Mouse (Mus musculus): ENCODE results near the gene Iqub. TPM values are rescaled to one million over a fixed set of nuclear protein-coding genes. Genes with fewer than 3 reads are reported as not detected.

The Iqub gene
- polyA plus RNA-seq, 1 experiment from 2014 or later = 0.40 TPM

DNA sequence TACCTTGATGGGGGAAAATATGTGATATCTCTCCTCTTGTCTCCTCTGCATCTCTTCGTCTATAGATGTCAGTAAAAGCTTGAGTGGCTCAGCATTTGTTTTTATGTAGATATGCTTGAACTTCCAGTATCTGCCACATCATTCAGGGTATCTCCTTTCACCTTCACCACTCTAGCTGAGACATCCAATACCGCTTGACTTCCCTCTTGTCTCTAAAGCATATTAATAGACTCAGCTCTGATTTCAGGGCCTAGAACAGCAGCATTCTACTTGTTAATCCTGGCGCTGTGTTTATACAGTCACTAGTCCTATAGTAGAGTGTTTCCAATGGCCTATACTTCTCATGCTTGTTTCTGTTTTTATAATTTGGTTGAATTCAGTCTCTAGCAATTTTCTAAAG lies 17.9 kb upstream of the Iqub start:
- no peak overlapping the region for H3K27ac ChIP-seq (ENCODE audit: poor library complexity, severe bottlenecking)
- ATAC-seq (ENCODE audit: insufficient number of reproducible peaks, low FRiP score) = no peak
- WGBS = 41% methylated on average over 3 of the region's 3 CpGs
- peaks cover 23% of the 10 kb centered on the region for H3K4me1 ChIP-seq (replicated peaks)
- no peak overlapping the region for H3K9ac ChIP-seq
- H3K9me3 ChIP-seq (replicated peaks) = no peaks in the 10 kb centered on the region
- H3K4me2 ChIP-seq = no peak overlapping the region
- no peak overlapping the region for H3K4me3 ChIP-seq
- no peaks in the 10 kb centered on the region for H3K27me3 ChIP-seq (replicated peaks)
- no peaks in the 10 kb centered on the region for H3K36me3 ChIP-seq

- Histone ChIP-seq H3K4me2 (peak overlapping the region; percentile 59), H3K36me3 (no peaks in the 10 kb centered on the region), H3K9ac (peak overlapping the region; percentile 30; the same call in 1 of the 2 replicates), H3K9me3 (replicated peaks) (no peaks in the 10 kb centered on the region), H3K27ac (ENCODE audit: poor library complexity, severe bottlenecking) (peak overlapping the region; percentile 71), H3K27me3 (replicated peaks) (no peaks in the 10 kb centered on the region), H3K4me1 (replicated peaks) (peaks cover 31% of the 10 kb centered on the region), H3K4me3 (peak overlapping the region; percentile 27)
- WGBS = 30% methylated on average over 11 of the region's 11 CpGs
- 0 out of 2 replicates have a peak, but pooled peaks have one; percentile 33 for ATAC-seq (ENCODE audit: insufficient number of reproducible peaks, low FRiP score)
These were observed 16.0 kb upstream of the Iqub start for GRCm38 (mm10) chr6:24530711-24531420.

GRCm38 (mm10) chr6:24530166-24530565 lies 15.3 kb upstream of the Iqub start:
- H3K4me2 ChIP-seq = peak overlapping the region; percentile 59
- peak overlapping the region; percentile 66; the same call in 1 of the 2 replicates for H3K27ac ChIP-seq (ENCODE audit: poor library complexity, severe bottlenecking)
- H3K4me1 ChIP-seq (replicated peaks) = peaks cover 34% of the 10 kb centered on the region
- ATAC-seq (ENCODE audit: insufficient number of reproducible peaks, low FRiP score) = 0 out of 2 replicates have a peak, but pooled peaks have one; percentile 9
- H3K9ac ChIP-seq = no peak overlapping the region
- H3K36me3 ChIP-seq = no peaks in the 10 kb centered on the region
- no peaks in the 10 kb centered on the region for H3K9me3 ChIP-seq (replicated peaks)
- H3K4me3 ChIP-seq = peak overlapping the region; percentile 27
- no peaks in the 10 kb centered on the region for H3K27me3 ChIP-seq (replicated peaks)
- WGBS = 18% methylated on average over 4 of the region's 4 CpGs

- no peak for ATAC-seq (ENCODE audit: insufficient number of reproducible peaks, low FRiP score)
- H3K9me3 ChIP-seq (replicated peaks) = no peaks in the 10 kb centered on the region
- peak within 1 kb of the TSS; percentile 65 for H3K27ac ChIP-seq (ENCODE audit: poor library complexity, severe bottlenecking)
These were observed 13.1 kb upstream of the Iqub start, which contains the start of gene Asb15 for GRCm38 (mm10) chr6:24528064-24528243. Gene Asb15, plus strand, starts transcription at chr6:24528144.

DNA sequence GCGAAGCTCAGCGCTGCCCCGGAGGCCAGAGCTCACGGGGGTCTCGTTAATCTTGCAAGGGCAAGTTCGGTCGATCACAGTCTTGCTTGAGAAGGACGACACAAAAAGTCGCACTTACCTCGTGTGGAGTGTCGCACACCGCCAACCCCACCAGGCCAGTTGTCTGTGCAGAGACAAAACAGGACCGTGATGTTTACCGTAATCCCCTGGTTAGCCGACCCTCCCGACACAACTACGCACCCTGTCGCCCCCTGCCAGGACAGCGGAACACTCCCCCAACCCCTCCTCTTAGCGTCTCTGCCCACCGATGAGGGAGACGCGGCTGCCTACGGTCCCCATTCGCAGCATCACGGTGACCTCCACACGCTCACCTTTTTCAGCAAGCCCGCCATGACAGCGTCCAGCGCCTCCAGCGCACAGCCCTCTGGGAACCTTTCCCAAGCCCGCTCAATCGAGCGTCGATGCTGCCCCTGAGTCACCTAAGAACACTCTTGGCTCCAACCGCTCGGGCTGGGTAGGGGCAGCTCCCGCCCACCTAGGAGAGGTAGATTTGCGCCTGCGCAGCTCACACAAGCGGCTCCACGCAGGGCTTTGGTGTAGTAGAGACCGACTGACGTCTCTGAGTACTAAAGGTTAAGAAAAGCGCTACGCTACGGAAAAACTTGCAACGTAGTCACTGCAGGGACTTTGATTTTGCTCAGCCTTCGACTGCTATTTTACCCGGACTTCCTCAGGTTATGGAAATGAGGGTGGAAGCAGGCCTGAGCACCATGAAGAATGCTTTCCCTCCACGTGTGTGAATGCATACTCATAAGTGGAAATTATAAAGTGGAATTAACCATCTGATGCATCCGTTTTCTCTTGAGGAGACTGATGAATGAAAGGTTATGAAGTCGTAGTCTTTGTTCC lies 12.5 kb upstream of the Iqub start, which contains the start of gene Ndufa5:
Gene Ndufa5 (minus strand): TSS at position 859 of the 909 bp plus-strand sequence.
- Histone ChIP-seq H3K9me3 (replicated peaks) (no peaks in the 10 kb centered on the region), H3K4me3 (peak within 1 kb of the TSS; percentile 85), H3K9ac (peak within 1 kb of the TSS; percentile 86), H3K4me2 (peak within 1 kb of the TSS; percentile 88), H3K36me3 (peaks cover 11% of the 10 kb centered on the region), H3K4me1 (replicated peaks) (peaks cover 34% of the 10 kb centered on the region), H3K27ac (ENCODE audit: poor library complexity, severe bottlenecking) (peak within 1 kb of the TSS; percentile 65), H3K27me3 (replicated peaks) (no peaks in the 10 kb centered on the region)
- peak; percentile 96 for ATAC-seq (ENCODE audit: insufficient number of reproducible peaks, low FRiP score)
- under 1% methylated on average over 53 of the region's 53 CpGs for WGBS

More at GRCm38 (mm10) chr6:24528064-24528243, 13.1 kb upstream of the Iqub start, which contains the start of gene Asb15:
- H3K4me1 ChIP-seq (replicated peaks) = peaks cover 34% of the 10 kb centered on the region
- H3K36me3 ChIP-seq = peaks cover 9% of the 10 kb centered on the region
- H3K9ac ChIP-seq = peak within 1 kb of the TSS; percentile 86
- H3K4me2 ChIP-seq = peak within 1 kb of the TSS; percentile 88
- 39% methylated on average over 2 of the region's 2 CpGs for WGBS
- H3K27me3 ChIP-seq (replicated peaks) = no peaks in the 10 kb centered on the region
- H3K4me3 ChIP-seq = peak within 1 kb of the TSS; percentile 85

DNA sequence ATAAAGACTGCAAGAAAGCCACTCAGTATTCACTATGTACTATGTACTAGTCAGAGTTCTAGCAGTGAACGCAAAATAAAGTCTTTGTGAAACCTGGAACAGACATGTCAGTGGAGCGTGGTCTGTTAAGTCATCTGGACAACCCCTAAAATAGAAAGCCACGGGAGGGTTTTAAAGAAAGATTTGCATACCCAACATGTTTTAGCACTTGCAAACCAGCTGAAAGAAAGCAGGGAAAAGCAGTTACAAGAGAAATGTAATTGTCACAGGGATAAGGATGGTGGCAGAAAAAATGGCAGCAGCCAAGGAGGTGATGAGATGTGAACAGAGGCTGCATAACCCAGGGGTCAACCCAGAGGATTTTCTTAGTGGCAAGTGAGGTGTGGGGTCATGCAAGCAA lies 10.8 kb upstream of the Iqub start:
- Histone ChIP-seq H3K27me3 (replicated peaks) (no peaks in the 10 kb centered on the region), H3K27ac (ENCODE audit: poor library complexity, severe bottlenecking) (no peak overlapping the region), H3K4me2 (no peak overlapping the region), H3K4me3 (no peak overlapping the region), H3K9ac (no peak overlapping the region), H3K4me1 (replicated peaks) (peaks cover 20% of the 10 kb centered on the region), H3K9me3 (replicated peaks) (no peaks in the 10 kb centered on the region), H3K36me3 (peaks cover 27% of the 10 kb centered on the region)
- ATAC-seq (ENCODE audit: insufficient number of reproducible peaks, low FRiP score) = no peak
- WGBS = 82% methylated on average over 3 of the region's 3 CpGs

- ATAC-seq (ENCODE audit: insufficient number of reproducible peaks, low FRiP score) = peak; percentile 51; the same call in 1 of the 2 replicates
- Histone ChIP-seq H3K4me3 (no peak overlapping the region), H3K4me1 (replicated peaks) (peaks cover 7% of the 10 kb centered on the region; the same call in 1 of the 2 replicates), H3K27me3 (replicated peaks) (no peaks in the 10 kb centered on the region), H3K9me3 (replicated peaks) (no peaks in the 10 kb centered on the region), H3K4me2 (no peak overlapping the region), H3K27ac (ENCODE audit: poor library complexity, severe bottlenecking) (no peak overlapping the region), H3K36me3 (peaks cover 27% of the 10 kb centered on the region), H3K9ac (no peak overlapping the region)
- WGBS = 42% methylated on average over 2 of the region's 2 CpGs
These were observed 1.3 kb upstream of the Iqub start for GRCm38 (mm10) chr6:24516197-24516596.

DNA sequence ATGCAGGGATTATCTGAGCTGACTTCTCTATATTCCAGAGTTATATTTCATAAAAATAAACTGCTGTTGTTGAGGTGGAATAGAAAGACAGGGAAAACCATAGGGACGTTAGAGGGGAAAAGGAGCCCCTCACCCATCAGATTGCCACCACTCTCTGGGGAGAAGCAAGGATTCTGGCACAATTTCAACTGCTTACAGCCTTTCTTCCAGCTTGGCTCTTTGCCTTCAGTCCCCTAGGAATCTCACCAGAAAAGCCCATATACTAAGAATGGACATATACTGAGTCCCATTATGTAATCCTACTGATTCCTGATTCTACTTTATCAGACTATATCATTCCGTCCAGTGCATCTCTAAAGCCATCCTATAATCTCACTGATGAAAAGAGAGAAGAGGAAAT lies 10.7 kb downstream of the Iqub start:
- Histone ChIP-seq H3K27me3 (replicated peaks) (no peaks in the 10 kb centered on the region), H3K4me2 (no peak overlapping the region), H3K27ac (ENCODE audit: poor library complexity, severe bottlenecking) (no peak overlapping the region), H3K4me3 (no peak overlapping the region), H3K9me3 (replicated peaks) (no peaks in the 10 kb centered on the region), H3K36me3 (no peaks in the 10 kb centered on the region), H3K9ac (no peak overlapping the region), H3K4me1 (replicated peaks) (no peaks in the 10 kb centered on the region)
- 62% methylated on average over 2 of the region's 2 CpGs for WGBS
- no peak for ATAC-seq (ENCODE audit: insufficient number of reproducible peaks, low FRiP score)

- WGBS = 9% methylated on average over 1 of the region's 1 CpGs
- H3K36me3 ChIP-seq = no peaks in the 10 kb centered on the region
- no peaks in the 10 kb centered on the region for H3K27me3 ChIP-seq (replicated peaks)
- H3K4me3 ChIP-seq = no peak overlapping the region
- H3K4me2 ChIP-seq = no peak overlapping the region
- no peak overlapping the region for H3K9ac ChIP-seq
- H3K27ac ChIP-seq (ENCODE audit: poor library complexity, severe bottlenecking) = no peak overlapping the region
- no peak for ATAC-seq (ENCODE audit: insufficient number of reproducible peaks, low FRiP score)
- H3K9me3 ChIP-seq (replicated peaks) = no peaks in the 10 kb centered on the region
- H3K4me1 ChIP-seq (replicated peaks) = no peaks in the 10 kb centered on the region
These were observed 24.5 kb downstream of the Iqub start for GRCm38 (mm10) chr6:24490341-24490740.

DNA sequence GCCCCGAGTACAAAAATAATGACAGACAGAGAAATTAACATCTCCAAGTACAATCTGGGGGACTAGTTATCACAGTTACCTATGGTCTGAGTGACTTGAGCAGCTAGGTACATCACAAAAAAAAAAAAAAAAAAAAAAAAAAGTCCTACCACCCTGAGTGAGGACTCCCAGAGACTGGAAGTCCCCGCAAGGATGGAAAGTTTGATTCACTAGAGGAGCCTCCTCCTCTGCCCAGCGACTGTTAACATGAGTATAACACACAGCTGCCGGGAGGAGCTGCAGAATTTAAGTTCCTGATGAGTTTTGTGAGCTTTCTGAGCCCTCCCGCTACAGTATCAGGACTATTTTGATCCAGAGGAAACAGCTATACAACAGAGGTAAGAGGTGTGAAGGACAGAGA lies 28.3 kb downstream of the Iqub start:
- no peaks in the 10 kb centered on the region for H3K4me1 ChIP-seq (replicated peaks)
- H3K9me3 ChIP-seq (replicated peaks) = no peaks in the 10 kb centered on the region
- no peak for ATAC-seq (ENCODE audit: insufficient number of reproducible peaks, low FRiP score)
- H3K36me3 ChIP-seq = no peaks in the 10 kb centered on the region
- H3K4me2 ChIP-seq = no peak overlapping the region
- 54% methylated on average over 5 of the region's 5 CpGs for WGBS
- H3K4me3 ChIP-seq = no peak overlapping the region
- no peak overlapping the region for H3K9ac ChIP-seq
- no peak overlapping the region for H3K27ac ChIP-seq (ENCODE audit: poor library complexity, severe bottlenecking)
- no peaks in the 10 kb centered on the region for H3K27me3 ChIP-seq (replicated peaks)

- H3K4me3 ChIP-seq = no peak overlapping the region
- no peak overlapping the region for H3K27ac ChIP-seq (ENCODE audit: poor library complexity, severe bottlenecking)
- H3K4me2 ChIP-seq = no peak overlapping the region
- no peaks in the 10 kb centered on the region for H3K4me1 ChIP-seq (replicated peaks)
- H3K36me3 ChIP-seq = no peaks in the 10 kb centered on the region
- no peak overlapping the region for H3K9ac ChIP-seq
- no peaks in the 10 kb centered on the region for H3K9me3 ChIP-seq (replicated peaks)
- H3K27me3 ChIP-seq (replicated peaks) = no peaks in the 10 kb centered on the region
- no peak for ATAC-seq (ENCODE audit: insufficient number of reproducible peaks, low FRiP score)
- 85% methylated on average over 1 of the region's 1 CpGs for WGBS
These were observed 44.2 kb downstream of the Iqub start for GRCm38 (mm10) chr6:24470571-24471132.
